Mouse (Mus musculus): ENCODE results near the gene Hnrnpab. TPM values are rescaled to one million over a fixed set of nuclear protein-coding genes. Genes with fewer than 3 reads are reported as not detected.

Hnrnpab gene
- polyA plus RNA-seq, 1 experiment from 2014 or later, result 191 TPM

DNA sequence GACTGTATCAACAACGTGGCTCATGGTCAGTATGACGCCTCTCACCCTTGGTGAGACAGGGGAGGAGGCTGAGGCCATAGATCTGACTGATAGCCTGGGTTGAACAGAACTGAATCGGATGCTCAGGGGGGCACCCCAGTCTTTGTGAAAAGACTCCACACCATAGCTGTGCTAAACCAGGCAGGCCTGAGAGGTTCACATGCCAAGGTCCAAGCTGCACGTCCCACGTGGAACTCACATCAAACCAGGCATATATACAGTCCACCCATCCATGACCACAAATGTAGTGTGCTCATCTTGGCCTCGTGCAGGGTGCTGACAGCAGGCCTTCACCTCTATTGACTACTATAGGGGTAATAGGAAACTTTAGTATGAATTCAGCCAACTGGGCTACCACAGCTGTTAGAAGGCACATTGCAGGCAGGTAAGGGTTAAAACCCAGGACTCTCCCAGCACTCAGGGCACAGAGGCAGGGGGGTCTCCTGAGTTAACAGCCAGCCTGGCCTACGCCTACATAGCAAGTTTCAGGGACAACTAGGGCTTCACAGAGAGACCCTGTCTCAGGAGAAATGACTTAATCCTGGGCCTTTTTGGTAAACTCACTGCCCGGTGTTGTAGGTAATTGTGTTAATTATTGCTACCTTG, 20.9 kb downstream of the Hnrnpab start:
- Histone ChIP-seq H3K9ac (ENCODE audit: low read depth, low read length) (peak overlapping the region; percentile 86; the same call in 1 of the 2 replicates), H3K9me3 (ENCODE audit: control insufficient read depth) (no peaks in the 10 kb centered on the region), H3K4me1 (replicated peaks; ENCODE audit: control insufficient read depth, insufficient read depth, low read length) (peaks cover 5% of the 10 kb centered on the region; the same call in 1 of the 2 replicates), H3K4me3 (ENCODE audit: low read depth, low read length) (peak overlapping the region; percentile 78), H3K36me3 (ENCODE audit: control insufficient read depth, insufficient read depth) (peaks cover 30% of the 10 kb centered on the region), H3K27me3 (replicated peaks; ENCODE audit: control insufficient read depth, insufficient read depth, low read length) (no peaks in the 10 kb centered on the region), H3K4me2 (replicated peaks; ENCODE audit: low read depth) (peak overlapping the region; percentile 88), H3K27ac (ENCODE audit: low read depth, low read length) (peak overlapping the region; percentile 94)
- peak; percentile 9; the same call in 1 of the 2 replicates for ATAC-seq
- 37% methylated on average over 8 of the region's 8 CpGs for WGBS
- no peak for TF ChIP-seq CTCF (IDR thresholded peaks at IDR 0.05; ENCODE audit: low read depth)

GRCm38 (mm10) chr11:51584431-51585248, 22.0 kb downstream of the Hnrnpab start, which contains the start of gene Phykpl:
Gene Phykpl, plus strand, starts transcription at chr11:51584757.
- Histone ChIP-seq H3K36me3 (ENCODE audit: control insufficient read depth, insufficient read depth) (peaks cover 24% of the 10 kb centered on the region), H3K27ac (ENCODE audit: low read depth, low read length) (peak within 1 kb of the TSS; percentile 94), H3K4me1 (replicated peaks; ENCODE audit: control insufficient read depth, insufficient read depth, low read length) (peaks cover 5% of the 10 kb centered on the region; the same call in 1 of the 2 replicates), H3K4me2 (replicated peaks; ENCODE audit: low read depth) (peak within 1 kb of the TSS; percentile 88), H3K9me3 (ENCODE audit: control insufficient read depth) (no peaks in the 10 kb centered on the region), H3K9ac (ENCODE audit: low read depth, low read length) (peak within 1 kb of the TSS; percentile 86), H3K4me3 (ENCODE audit: low read depth, low read length) (peak within 1 kb of the TSS; percentile 78), H3K27me3 (replicated peaks; ENCODE audit: control insufficient read depth, insufficient read depth, low read length) (no peaks in the 10 kb centered on the region)
- under 1% methylated on average over 57 of the region's 59 CpGs for WGBS
- peak; percentile 93 for ATAC-seq
- peak; percentile 77 for TF ChIP-seq CTCF (IDR thresholded peaks at IDR 0.05; ENCODE audit: low read depth)

GRCm38 (mm10) chr11:51584057-51584430, 22.6 kb downstream of the Hnrnpab start:
- Histone ChIP-seq H3K9me3 (ENCODE audit: control insufficient read depth) (no peaks in the 10 kb centered on the region), H3K4me3 (ENCODE audit: low read depth, low read length) (peak overlapping the region; percentile 78), H3K9ac (ENCODE audit: low read depth, low read length) (peak overlapping the region; percentile 58), H3K4me1 (replicated peaks; ENCODE audit: control insufficient read depth, insufficient read depth, low read length) (peaks cover 5% of the 10 kb centered on the region; the same call in 1 of the 2 replicates), H3K27me3 (replicated peaks; ENCODE audit: control insufficient read depth, insufficient read depth, low read length) (no peaks in the 10 kb centered on the region), H3K36me3 (ENCODE audit: control insufficient read depth, insufficient read depth) (peaks cover 19% of the 10 kb centered on the region), H3K27ac (ENCODE audit: low read depth, low read length) (peak overlapping the region; percentile 94), H3K4me2 (replicated peaks; ENCODE audit: low read depth) (peak overlapping the region; percentile 88)
- peak; percentile 16 for ATAC-seq
- WGBS, result 11% methylated on average over 9 of the region's 9 CpGs
- TF ChIP-seq CTCF (IDR thresholded peaks at IDR 0.05; ENCODE audit: low read depth), result no peak

DNA sequence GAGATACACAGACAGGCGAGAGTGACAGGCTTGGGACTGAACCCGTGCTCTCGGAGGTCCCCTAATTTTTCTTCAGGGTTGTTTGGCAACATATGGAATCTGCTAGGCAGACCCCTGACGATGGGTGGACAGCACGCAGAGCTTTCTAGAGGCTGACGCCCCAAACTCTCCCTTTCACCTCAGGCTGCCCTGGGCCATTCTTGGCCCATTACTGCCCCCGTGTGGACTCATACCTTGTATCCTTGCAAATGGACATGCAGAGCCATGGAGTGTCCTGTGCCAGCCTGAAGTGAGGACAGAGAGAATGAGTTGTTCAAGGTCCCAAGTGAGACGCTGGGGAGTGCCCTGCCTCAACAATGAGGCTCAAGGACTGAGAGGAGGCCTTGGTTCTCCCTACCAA, 23.9 kb downstream of the Hnrnpab start:
- Histone ChIP-seq H3K4me3 (ENCODE audit: low read depth, low read length) (no peak overlapping the region), H3K9me3 (ENCODE audit: control insufficient read depth) (no peaks in the 10 kb centered on the region), H3K4me1 (replicated peaks; ENCODE audit: control insufficient read depth, insufficient read depth, low read length) (peaks cover 5% of the 10 kb centered on the region; the same call in 1 of the 2 replicates), H3K27me3 (replicated peaks; ENCODE audit: control insufficient read depth, insufficient read depth, low read length) (no peaks in the 10 kb centered on the region), H3K36me3 (ENCODE audit: control insufficient read depth, insufficient read depth) (peaks cover 5% of the 10 kb centered on the region), H3K9ac (ENCODE audit: low read depth, low read length) (no peak overlapping the region), H3K27ac (ENCODE audit: low read depth, low read length) (no peak overlapping the region), H3K4me2 (replicated peaks; ENCODE audit: low read depth) (no peak overlapping the region)
- ATAC-seq, result no peak
- WGBS, result 28% methylated on average over 8 of the region's 8 CpGs
- TF ChIP-seq CTCF (IDR thresholded peaks at IDR 0.05; ENCODE audit: low read depth), result peak; percentile 83

DNA sequence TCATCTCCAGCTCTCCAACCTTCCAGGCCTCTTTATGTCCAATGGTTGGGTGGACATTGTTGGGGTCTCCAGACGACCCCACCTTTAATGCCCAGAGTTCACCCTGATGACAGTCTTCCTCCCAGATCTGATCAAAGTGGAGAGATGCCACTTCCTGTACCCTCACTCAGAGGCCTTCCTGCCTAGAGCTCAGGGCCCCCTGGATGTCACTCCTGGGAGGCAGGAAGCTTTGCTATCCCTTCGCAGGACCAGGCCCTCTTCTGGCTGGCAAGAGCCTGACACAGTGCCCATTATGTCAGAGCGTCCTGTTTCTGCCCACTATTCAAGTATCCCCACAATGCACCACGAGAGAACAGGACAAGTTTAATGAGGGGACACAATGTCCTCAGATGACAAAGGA, 27.6 kb downstream of the Hnrnpab start:
- Histone ChIP-seq H3K9me3 (ENCODE audit: control insufficient read depth) (no peaks in the 10 kb centered on the region), H3K27me3 (replicated peaks; ENCODE audit: control insufficient read depth, insufficient read depth, low read length) (no peaks in the 10 kb centered on the region), H3K4me2 (replicated peaks; ENCODE audit: low read depth) (no peak overlapping the region), H3K9ac (ENCODE audit: low read depth, low read length) (no peak overlapping the region), H3K4me3 (ENCODE audit: low read depth, low read length) (no peak overlapping the region), H3K4me1 (replicated peaks; ENCODE audit: control insufficient read depth, insufficient read depth, low read length) (no peaks in the 10 kb centered on the region), H3K36me3 (ENCODE audit: control insufficient read depth, insufficient read depth) (no peaks in the 10 kb centered on the region), H3K27ac (ENCODE audit: low read depth, low read length) (no peak overlapping the region)
- TF ChIP-seq CTCF (IDR thresholded peaks at IDR 0.05; ENCODE audit: low read depth), result no peak
- WGBS, result 71% methylated on average over 4 of the region's 4 CpGs
- no peak for ATAC-seq

DNA sequence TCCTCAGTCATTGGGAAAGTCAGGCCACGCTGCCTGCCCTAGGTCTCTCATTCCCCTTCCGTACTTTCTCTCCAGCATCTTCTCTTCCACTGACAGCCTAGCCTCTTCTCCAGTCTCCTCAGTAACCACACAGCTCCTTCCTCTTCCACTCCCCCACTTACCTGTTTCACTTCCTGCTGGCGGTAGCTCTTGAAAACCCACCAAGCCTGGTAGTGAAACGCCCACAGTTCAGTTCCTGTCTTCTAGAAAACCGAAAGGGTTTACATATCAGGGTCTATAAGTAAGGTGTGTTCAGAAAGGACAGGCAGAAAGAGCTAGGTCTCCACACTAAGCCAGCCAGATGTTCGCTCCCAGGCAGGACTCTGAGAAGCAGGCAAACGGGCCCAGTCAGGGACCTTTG, 29.1 kb downstream of the Hnrnpab start:
- Histone ChIP-seq H3K4me2 (replicated peaks; ENCODE audit: low read depth) (no peak overlapping the region), H3K27me3 (replicated peaks; ENCODE audit: control insufficient read depth, insufficient read depth, low read length) (no peaks in the 10 kb centered on the region), H3K4me3 (ENCODE audit: low read depth, low read length) (no peak overlapping the region), H3K36me3 (ENCODE audit: control insufficient read depth, insufficient read depth) (no peaks in the 10 kb centered on the region), H3K4me1 (replicated peaks; ENCODE audit: control insufficient read depth, insufficient read depth, low read length) (no peaks in the 10 kb centered on the region), H3K27ac (ENCODE audit: low read depth, low read length) (no peak overlapping the region), H3K9me3 (ENCODE audit: control insufficient read depth) (no peaks in the 10 kb centered on the region), H3K9ac (ENCODE audit: low read depth, low read length) (no peak overlapping the region)
- no peak for ATAC-seq
- no peak for TF ChIP-seq CTCF (IDR thresholded peaks at IDR 0.05; ENCODE audit: low read depth)
- 74% methylated on average over 7 of the region's 7 CpGs for WGBS

Data from intestine, postnatal 0 days (tissue).